Mouse (Mus musculus): ENCODE measurements at regions not wholly inside any gene's neighbourhood (a gene's known extent, or its start where the extent isn't known, plus 50 kb on each side); places are given as distances from the start of the nearest gene placed in this dataset.

GRCm38 (mm10) chr6:148543047-148543446 lies 98.9 kb upstream of the Tmtc1 start:
- DNase-seq (ENCODE audit: low spot score), result no peak

- no peak for DNase-seq (ENCODE audit: low spot score)
These were observed 97.8 kb upstream of the Tmtc1 start for GRCm38 (mm10) chr6:148541981-148542380.

- DNase-seq (ENCODE audit: low spot score), result no peak
These were observed 95.2 kb upstream of the Tmtc1 start for GRCm38 (mm10) chr6:148539207-148539960.

GRCm38 (mm10) chr6:148534364-148534763 lies 90.2 kb upstream of the Tmtc1 start:
- no peak for DNase-seq (ENCODE audit: low spot score)

- DNase-seq (ENCODE audit: low spot score), result no peak
These were observed 86.9 kb upstream of the Tmtc1 start for GRCm38 (mm10) chr6:148531068-148531467.

GRCm38 (mm10) chr6:148528611-148529010 lies 84.4 kb upstream of the Tmtc1 start:
- no peak for DNase-seq (ENCODE audit: low spot score)

- DNase-seq (ENCODE audit: low spot score), result no peak
These were observed 78.7 kb upstream of the Tmtc1 start for GRCm38 (mm10) chr6:148522893-148523292.

- no peak for DNase-seq (ENCODE audit: low spot score)
These were observed 73.5 kb upstream of the Tmtc1 start for GRCm38 (mm10) chr6:148517536-148518245.

GRCm38 (mm10) chr6:148516654-148517053 lies 72.5 kb upstream of the Tmtc1 start:
- no peak for DNase-seq (ENCODE audit: low spot score)

GRCm38 (mm10) chr6:148515105-148515504 lies 70.9 kb upstream of the Tmtc1 start:
- no peak for DNase-seq (ENCODE audit: low spot score)

- DNase-seq (ENCODE audit: low spot score), result no peak
These were observed 70.5 kb upstream of the Tmtc1 start for GRCm38 (mm10) chr6:148514645-148515044.

- DNase-seq (ENCODE audit: low spot score), result no peak
These were observed 69.9 kb upstream of the Tmtc1 start for GRCm38 (mm10) chr6:148514124-148514523.

- no peak for DNase-seq (ENCODE audit: low spot score)
These were observed 68.9 kb upstream of the Tmtc1 start for GRCm38 (mm10) chr6:148513134-148513533.

GRCm38 (mm10) chr6:148505325-148505724 lies 61.1 kb upstream of the Tmtc1 start:
- no peak for DNase-seq (ENCODE audit: low spot score)

- no peak for DNase-seq (ENCODE audit: low spot score)
These were observed 56.3 kb upstream of the Tmtc1 start for GRCm38 (mm10) chr6:148500251-148501179.
